Mouse (Mus musculus): ENCODE measurements around the gene Slc34a3. TPM values are rescaled to one million over a fixed set of nuclear protein-coding genes. Genes with fewer than 3 reads are reported as not detected.

Slc34a3 gene
- polyA plus RNA-seq, 1 experiment from 2014 or later = 0.26 TPM

- no peaks in the 10 kb centered on the region for H3K27me3 ChIP-seq (replicated peaks; ENCODE audit: control insufficient read depth, insufficient read depth, low read length)
- WGBS = 2% methylated on average over 41 of the region's 41 CpGs
- peak overlapping the region; percentile 88 for H3K4me3 ChIP-seq (ENCODE audit: low read depth, low read length)
- no peaks in the 10 kb centered on the region for H3K9me3 ChIP-seq (ENCODE audit: control insufficient read depth, low read length)
- peak overlapping the region; percentile 94 for H3K27ac ChIP-seq (ENCODE audit: low read depth)
- peaks cover 9% of the 10 kb centered on the region; the same call in 1 of the 2 replicates for H3K36me3 ChIP-seq (ENCODE audit: control insufficient read depth, insufficient read depth, low read length)
- peak overlapping the region; percentile 50 for H3K9ac ChIP-seq (ENCODE audit: low read length)
- DNase-seq (ENCODE audit: low spot score) (peak; percentile 97), ATAC-seq (replicated peaks; ENCODE audit: low FRiP score, low TSS enrichment, low read depth) (peak; percentile 97)
- H3K4me1 ChIP-seq (replicated peaks; ENCODE audit: control insufficient read depth, insufficient read depth, low read length) = peaks cover 9% of the 10 kb centered on the region
- H3K4me2 ChIP-seq (ENCODE audit: low read length) = peak overlapping the region; percentile 58
These were observed 9.1 kb downstream of the Slc34a3 start for GRCm38 (mm10) chr2:25224766-25225752.

DNA sequence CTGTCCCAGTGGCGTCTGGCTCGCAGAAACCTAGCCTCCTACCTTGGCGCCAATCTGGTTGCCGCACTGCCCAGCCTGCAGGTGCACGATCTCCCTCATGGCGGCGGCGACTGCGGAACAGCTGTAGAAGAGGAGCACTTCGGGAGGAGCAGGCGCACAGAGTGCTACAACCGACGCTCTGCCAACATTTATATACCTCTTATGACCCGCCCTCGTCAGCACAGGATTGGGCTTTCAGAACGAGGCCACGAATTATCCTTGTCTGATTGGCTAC lies 9.7 kb downstream of the Slc34a3 start, which contains the start of gene Tubb4b:
TSS of gene Tubb4b (minus strand) at position 211 of the 274 bp plus-strand sequence.
- H3K4me2 ChIP-seq (ENCODE audit: low read length) = peak within 1 kb of the TSS; percentile 74
- H3K36me3 ChIP-seq (ENCODE audit: control insufficient read depth, insufficient read depth, low read length) = peaks cover 9% of the 10 kb centered on the region; the same call in 1 of the 2 replicates
- no peak for ATAC-seq (replicated peaks; ENCODE audit: low FRiP score, low TSS enrichment, low read depth)
- peak within 1 kb of the TSS; percentile 94 for H3K27ac ChIP-seq (ENCODE audit: low read depth)
- no peaks in the 10 kb centered on the region for H3K9me3 ChIP-seq (ENCODE audit: control insufficient read depth, low read length)
- H3K9ac ChIP-seq (ENCODE audit: low read length) = peak within 1 kb of the TSS; percentile 82
- DNase-seq (ENCODE audit: low spot score) = no peak
- H3K4me3 ChIP-seq (ENCODE audit: low read depth, low read length) = peak within 1 kb of the TSS; percentile 88
- WGBS = 0% methylated on average over 17 of the region's 17 CpGs
- H3K4me1 ChIP-seq (replicated peaks; ENCODE audit: control insufficient read depth, insufficient read depth, low read length) = peaks cover 9% of the 10 kb centered on the region
- no peaks in the 10 kb centered on the region for H3K27me3 ChIP-seq (replicated peaks; ENCODE audit: control insufficient read depth, insufficient read depth, low read length)

GRCm38 (mm10) chr2:25223681-25224491 lies 10.3 kb downstream of the Slc34a3 start:
- H3K27ac ChIP-seq (ENCODE audit: low read depth) = peak overlapping the region; percentile 94
- H3K36me3 ChIP-seq (ENCODE audit: control insufficient read depth, insufficient read depth, low read length) = peaks cover 9% of the 10 kb centered on the region; the same call in 1 of the 2 replicates
- peak overlapping the region; percentile 74 for H3K4me2 ChIP-seq (ENCODE audit: low read length)
- no peaks in the 10 kb centered on the region for H3K27me3 ChIP-seq (replicated peaks; ENCODE audit: control insufficient read depth, insufficient read depth, low read length)
- peaks cover 9% of the 10 kb centered on the region for H3K4me1 ChIP-seq (replicated peaks; ENCODE audit: control insufficient read depth, insufficient read depth, low read length)
- peak; percentile 59 for ATAC-seq (replicated peaks; ENCODE audit: low FRiP score, low TSS enrichment, low read depth)
- no peak for DNase-seq (ENCODE audit: low spot score)
- peak overlapping the region; percentile 88 for H3K4me3 ChIP-seq (ENCODE audit: low read depth, low read length)
- H3K9ac ChIP-seq (ENCODE audit: low read length) = peak overlapping the region; percentile 82
- no peaks in the 10 kb centered on the region for H3K9me3 ChIP-seq (ENCODE audit: control insufficient read depth, low read length)
- 2% methylated on average over 50 of the region's 53 CpGs for WGBS

DNA sequence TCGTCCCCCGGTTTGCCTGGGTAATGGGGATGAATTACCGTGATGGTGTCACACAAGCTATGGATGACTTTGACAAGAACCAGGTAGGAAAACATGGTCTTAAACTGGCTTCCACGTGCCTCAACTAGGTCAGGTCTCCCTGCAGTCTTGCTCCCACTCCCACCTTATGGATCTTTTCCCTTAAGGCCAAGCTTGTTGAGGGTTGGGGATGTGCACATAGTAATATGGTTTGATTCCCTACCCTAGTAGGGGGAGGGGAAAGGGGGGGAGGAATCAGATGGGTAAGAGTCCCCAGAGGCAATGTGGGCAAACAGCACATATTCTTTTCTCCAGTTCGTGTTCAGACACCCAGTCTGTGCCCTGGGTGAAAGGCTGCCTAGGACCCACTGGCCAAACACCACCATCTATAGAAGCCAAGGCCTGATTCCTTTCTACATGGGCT lies 12.8 kb downstream of the Slc34a3 start:
- 0 out of 2 replicates have a peak, but pooled peaks cover 4% of the 10 kb centered on the region for H3K27me3 ChIP-seq (replicated peaks; ENCODE audit: control insufficient read depth, insufficient read depth, low read length)
- peaks cover 9% of the 10 kb centered on the region; the same call in 1 of the 2 replicates for H3K36me3 ChIP-seq (ENCODE audit: control insufficient read depth, insufficient read depth, low read length)
- H3K9ac ChIP-seq (ENCODE audit: low read length) = no peak overlapping the region
- ATAC-seq (replicated peaks; ENCODE audit: low FRiP score, low TSS enrichment, low read depth) = no peak
- WGBS = 60% methylated on average over 5 of the region's 5 CpGs
- H3K4me1 ChIP-seq (replicated peaks; ENCODE audit: control insufficient read depth, insufficient read depth, low read length) = peaks cover 9% of the 10 kb centered on the region
- no peak overlapping the region for H3K4me2 ChIP-seq (ENCODE audit: low read length)
- no peak for DNase-seq (ENCODE audit: low spot score)
- no peak overlapping the region for H3K27ac ChIP-seq (ENCODE audit: low read depth)
- H3K4me3 ChIP-seq (ENCODE audit: low read depth, low read length) = no peak overlapping the region
- H3K9me3 ChIP-seq (ENCODE audit: control insufficient read depth, low read length) = no peaks in the 10 kb centered on the region

- ATAC-seq (replicated peaks; ENCODE audit: low FRiP score, low TSS enrichment, low read depth) (no peak), DNase-seq (ENCODE audit: low spot score) (no peak)
- Histone ChIP-seq H3K27ac (ENCODE audit: low read depth) (no peak within 1 kb of the TSS), H3K4me3 (ENCODE audit: low read depth, low read length) (no peak within 1 kb of the TSS), H3K4me1 (replicated peaks; ENCODE audit: control insufficient read depth, insufficient read depth, low read length) (peaks cover 2% of the 10 kb centered on the region), H3K4me2 (ENCODE audit: low read length) (no peak within 1 kb of the TSS), H3K36me3 (ENCODE audit: control insufficient read depth, insufficient read depth, low read length) (peaks cover 9% of the 10 kb centered on the region; the same call in 1 of the 2 replicates), H3K27me3 (replicated peaks; ENCODE audit: control insufficient read depth, insufficient read depth, low read length) (0 out of 2 replicates have a peak, but pooled peaks cover 4% of the 10 kb centered on the region), H3K9me3 (ENCODE audit: control insufficient read depth, low read length) (no peaks in the 10 kb centered on the region), H3K9ac (ENCODE audit: low read length) (no peak within 1 kb of the TSS)
These were observed 15.7 kb downstream of the Slc34a3 start, which contains the start of gene Fam166a for GRCm38 (mm10) chr2:25218445-25218844. TSS of gene Fam166a (plus strand) at chr2:25218745.

DNA sequence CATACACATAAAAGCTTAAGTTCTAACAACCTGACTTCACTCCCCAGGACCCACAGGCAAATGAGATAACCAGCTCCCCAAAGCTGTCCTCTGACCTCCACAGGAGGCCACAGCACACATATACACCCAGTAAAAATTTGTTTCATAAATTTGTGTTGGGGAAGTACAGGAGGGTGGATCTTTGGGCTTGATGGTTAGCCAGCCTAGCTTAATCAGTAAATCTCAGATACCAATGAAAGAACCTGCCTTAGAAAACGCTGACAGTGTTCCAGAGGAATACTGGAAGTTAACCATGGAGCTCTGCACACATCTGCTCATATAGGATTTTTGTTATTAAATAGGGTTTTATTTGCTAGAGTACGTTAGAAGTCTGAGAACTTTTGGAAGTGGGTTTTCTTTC lies 16.5 kb downstream of the Slc34a3 start:
- H3K36me3 ChIP-seq (ENCODE audit: control insufficient read depth, insufficient read depth, low read length) = peaks cover 9% of the 10 kb centered on the region; the same call in 1 of the 2 replicates
- DNase-seq (ENCODE audit: low spot score) (no peak), ATAC-seq (replicated peaks; ENCODE audit: low FRiP score, low TSS enrichment, low read depth) (no peak)
- 53% methylated on average over 2 of the region's 2 CpGs for WGBS
- H3K9me3 ChIP-seq (ENCODE audit: control insufficient read depth, low read length) = no peaks in the 10 kb centered on the region
- no peak overlapping the region for H3K4me2 ChIP-seq (ENCODE audit: low read length)
- H3K27ac ChIP-seq (ENCODE audit: low read depth) = no peak overlapping the region
- H3K27me3 ChIP-seq (replicated peaks; ENCODE audit: control insufficient read depth, insufficient read depth, low read length) = 0 out of 2 replicates have a peak, but pooled peaks cover 4% of the 10 kb centered on the region
- no peak overlapping the region for H3K9ac ChIP-seq (ENCODE audit: low read length)
- H3K4me3 ChIP-seq (ENCODE audit: low read depth, low read length) = no peak overlapping the region
- no peaks in the 10 kb centered on the region for H3K4me1 ChIP-seq (replicated peaks; ENCODE audit: control insufficient read depth, insufficient read depth, low read length)

DNA sequence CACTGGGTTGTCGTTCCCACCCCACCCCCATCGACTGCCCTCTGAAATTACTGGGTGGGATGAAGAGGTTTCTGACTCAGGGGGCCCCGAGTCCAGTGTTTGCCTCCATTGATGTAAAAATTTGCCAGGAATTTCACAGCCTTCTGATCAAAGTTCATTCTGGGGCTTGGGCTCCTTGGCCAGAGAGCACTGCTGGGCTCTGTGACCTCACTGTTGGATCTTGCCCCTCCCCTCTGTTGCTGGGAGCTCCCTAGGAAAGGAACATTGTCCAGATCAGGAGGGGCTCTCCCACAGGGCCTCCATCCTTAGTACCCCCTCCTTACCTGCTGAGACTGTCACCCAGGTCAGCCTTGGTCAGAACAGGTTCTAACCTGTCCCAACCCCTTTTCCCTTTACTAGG lies 19.7 kb downstream of the Slc34a3 start, which contains the start of gene Stpg3:
TSS of gene Stpg3 (minus strand) at position 194 of the 400 bp plus-strand sequence.
- Histone ChIP-seq H3K27ac (ENCODE audit: low read depth) (no peak within 1 kb of the TSS), H3K9me3 (ENCODE audit: control insufficient read depth, low read length) (no peaks in the 10 kb centered on the region), H3K4me3 (ENCODE audit: low read depth, low read length) (no peak within 1 kb of the TSS), H3K4me1 (replicated peaks; ENCODE audit: control insufficient read depth, insufficient read depth, low read length) (peaks cover 15% of the 10 kb centered on the region), H3K36me3 (ENCODE audit: control insufficient read depth, insufficient read depth, low read length) (peaks cover 6% of the 10 kb centered on the region; the same call in 1 of the 2 replicates), H3K9ac (ENCODE audit: low read length) (no peak within 1 kb of the TSS), H3K27me3 (replicated peaks; ENCODE audit: control insufficient read depth, insufficient read depth, low read length) (0 out of 2 replicates have a peak, but pooled peaks cover 4% of the 10 kb centered on the region), H3K4me2 (ENCODE audit: low read length) (no peak within 1 kb of the TSS)
- ATAC-seq (replicated peaks; ENCODE audit: low FRiP score, low TSS enrichment, low read depth) (no peak), DNase-seq (ENCODE audit: low spot score) (no peak)
- 61% methylated on average over 3 of the region's 3 CpGs for WGBS

DNA sequence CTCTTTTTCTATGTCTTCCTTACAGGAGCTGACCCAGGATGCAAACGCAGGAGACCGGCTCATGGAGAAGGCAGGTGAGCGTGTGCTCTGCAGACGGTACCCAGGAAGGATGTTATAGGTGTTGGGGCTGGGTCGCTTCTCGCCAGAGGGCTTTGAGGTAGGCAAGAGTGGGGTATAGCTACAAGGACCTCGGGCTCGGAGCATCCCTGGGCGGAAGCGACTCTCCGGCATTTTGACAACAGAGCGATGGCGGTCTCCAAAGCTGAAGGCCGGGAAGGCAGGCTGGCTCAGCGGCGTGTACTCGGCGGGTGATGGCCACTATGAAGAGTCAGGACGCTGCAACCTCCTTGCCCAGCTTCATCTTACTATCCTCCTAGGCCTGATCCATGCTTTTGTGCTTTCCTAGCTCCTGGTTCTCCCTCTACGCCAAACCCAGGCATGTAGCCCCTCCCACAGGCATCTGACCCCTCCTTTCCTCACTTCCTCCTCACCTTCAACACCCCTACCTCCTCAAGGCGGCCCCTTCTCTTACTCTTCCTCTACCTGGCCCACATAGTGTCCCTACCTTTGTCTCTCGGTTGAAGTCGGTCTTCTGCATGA lies 20.8 kb downstream of the Slc34a3 start:
- no peak for ATAC-seq (replicated peaks; ENCODE audit: low FRiP score, low TSS enrichment, low read depth)
- Histone ChIP-seq H3K4me2 (ENCODE audit: low read length) (no peak overlapping the region), H3K36me3 (ENCODE audit: control insufficient read depth, insufficient read depth, low read length) (peaks cover 15% of the 10 kb centered on the region), H3K4me1 (replicated peaks; ENCODE audit: control insufficient read depth, insufficient read depth, low read length) (peaks cover 15% of the 10 kb centered on the region), H3K27ac (ENCODE audit: low read depth) (no peak overlapping the region), H3K4me3 (ENCODE audit: low read depth, low read length) (no peak overlapping the region), H3K27me3 (replicated peaks; ENCODE audit: control insufficient read depth, insufficient read depth, low read length) (0 out of 2 replicates have a peak, but pooled peaks cover 4% of the 10 kb centered on the region), H3K9me3 (ENCODE audit: control insufficient read depth, low read length) (no peaks in the 10 kb centered on the region), H3K9ac (ENCODE audit: low read length) (no peak overlapping the region)
- no peak for DNase-seq (ENCODE audit: low spot score)
- WGBS = 63% methylated on average over 23 of the region's 23 CpGs

Data from intestine, embryonic 14.5 days (tissue).